ENCODE assay signal across 25 mouse cellular contexts in genomic region chr2:167425407-167425806, GRCm38 (mm10). TPM values are rescaled to one million over a fixed set of nuclear protein-coding genes. Genes with fewer than 3 reads are reported as not detected.
DNase-seq lines count a peak whose midpoint lies in the region; ATAC-seq and TF ChIP-seq lines count a peak whose summit lies in the region.
"Had no signal": no experiment of that assay in that cellular context is flagged by ENCODE, and none has a peak within 500 bp of the region (broad histone marks: within the 10 kb centered on the region; RNA-seq: fewer than 3 reads in every experiment).

No protein-coding gene starts in this region.

- peak; percentile 65 for DNase-seq in urinary bladder, postnatal 14 days (ENCODE audit: low spot score)
- no peak for DNase-seq in urinary bladder, postnatal 25 days (ENCODE audit: low spot score)
- DNase-seq in left cerebral cortex, adult 18-20 months (ENCODE audit: low spot score in 2 of 2) = no peak
- no peak for DNase-seq in right cerebral cortex, postnatal 4 days
- DNase-seq: adrenal gland, postnatal 25 days; cerebellum, adult 11-12 months; cerebellum, postnatal 10 days; forebrain, postnatal 0 days; heart, postnatal 14 days; kidney, adult 8-10 months; kidney, postnatal 4 days; lung, embryonic 14.5 days; thymus, adult 2 months; thymus, postnatal 36 days had no signal

- no peak for ATAC-seq in intestine, postnatal 0 days
- ATAC-seq in intestine, embryonic 15.5 days = no peak
- ATAC-seq: forebrain, postnatal 0 days; hindbrain, embryonic 16.5 days had no signal

- H3K4me3 ChIP-seq in intestine, postnatal 0 days (ENCODE audit: low read depth, low read length) = no peak overlapping the region
- no peak overlapping the region for H3K4me3 ChIP-seq in intestine, embryonic 15.5 days (replicated peaks)
- H3K4me3 ChIP-seq in small intestine, adult 2 months (ENCODE audit: low read depth, low read length) = no peak overlapping the region
- H3K4me3 ChIP-seq: forebrain, embryonic 12.5 days; hindbrain, embryonic 10.5 days; left cerebral cortex, adult 2 months; limb, embryonic 15.5 days; midbrain, embryonic 12.5 days; neural tube, embryonic 13.5 days had no signal

- H3K4me1 ChIP-seq in intestine, postnatal 0 days (replicated peaks; ENCODE audit: control insufficient read depth, insufficient read depth, low read length) = peaks cover 7% of the 10 kb centered on the region; the same call in 1 of the 2 replicates
- H3K4me1 ChIP-seq in intestine, embryonic 15.5 days (replicated peaks) = peaks cover 13% of the 10 kb centered on the region
- peaks cover 20% of the 10 kb centered on the region; the same call in 1 of the 2 replicates for H3K4me1 ChIP-seq in small intestine, adult 2 months (ENCODE audit: control insufficient read depth, insufficient read depth, insufficient read length, low read length)

- WGBS in intestine, postnatal 0 days = 67% methylated on average over 6 of the region's 6 CpGs
- WGBS in intestine, embryonic 15.5 days = 79% methylated on average over 6 of the region's 6 CpGs
- WGBS in small intestine, adult 2 months = 57% methylated on average over 6 of the region's 6 CpGs

- H3K27ac ChIP-seq in intestine, postnatal 0 days (ENCODE audit: low read depth, low read length) = 0 out of 2 replicates have a peak overlapping the region, but pooled peaks have one; percentile 5
- H3K27ac ChIP-seq in intestine, embryonic 15.5 days = no peak overlapping the region
- peak overlapping the region; percentile 32; the same call in 1 of the 2 replicates for H3K27ac ChIP-seq in small intestine, adult 2 months (ENCODE audit: insufficient read depth, low read depth, low read length)
- H3K27ac ChIP-seq: forebrain, embryonic 12.5 days; hindbrain, embryonic 10.5 days; kidney, postnatal 0 days; left cerebral cortex, adult 2 months; limb, embryonic 15.5 days; midbrain, embryonic 12.5 days; neural tube, embryonic 13.5 days had no signal

- no peak for TF ChIP-seq POLR2A in small intestine, adult 2 months (IDR thresholded peaks at IDR 0.05; ENCODE audit: low read depth, low read length)

- no peak overlapping the region for H3K9ac ChIP-seq in intestine, postnatal 0 days (ENCODE audit: low read depth, low read length)
- no peak overlapping the region for H3K9ac ChIP-seq in intestine, embryonic 15.5 days
- H3K9ac ChIP-seq: forebrain, embryonic 12.5 days; forebrain, postnatal 0 days; limb, embryonic 15.5 days; lung, embryonic 14.5 days; midbrain, embryonic 12.5 days; neural tube, embryonic 13.5 days had no signal

- no peaks in the 10 kb centered on the region for H3K9me3 ChIP-seq in intestine, postnatal 0 days (ENCODE audit: control insufficient read depth)
- H3K9me3 ChIP-seq in intestine, embryonic 15.5 days = no peaks in the 10 kb centered on the region
- H3K9me3 ChIP-seq: forebrain, embryonic 12.5 days; hindbrain, embryonic 10.5 days; limb, embryonic 15.5 days; midbrain, embryonic 12.5 days; neural tube, embryonic 13.5 days had no signal

- TF ChIP-seq CTCF in intestine, postnatal 0 days (IDR thresholded peaks at IDR 0.05; ENCODE audit: low read depth) = no peak
- no peak for TF ChIP-seq CTCF in small intestine, adult 2 months (IDR thresholded peaks at IDR 0.05; ENCODE audit: extremely low read depth, insufficient read length, insufficient replicate concordance, low read depth, low read length)

- H3K36me3 ChIP-seq in intestine, postnatal 0 days (ENCODE audit: control insufficient read depth, insufficient read depth) = peaks cover 50% of the 10 kb centered on the region
- H3K36me3 ChIP-seq in intestine, embryonic 15.5 days = peaks cover 29% of the 10 kb centered on the region
- H3K36me3 ChIP-seq in small intestine, adult 2 months (ENCODE audit: control insufficient read depth, insufficient read depth, low read length) = peaks cover 32% of the 10 kb centered on the region

- H3K4me2 ChIP-seq in intestine, postnatal 0 days (replicated peaks; ENCODE audit: low read depth) = no peak overlapping the region
- H3K4me2 ChIP-seq in intestine, embryonic 15.5 days (replicated peaks) = no peak overlapping the region
- H3K4me2 ChIP-seq: forebrain, embryonic 12.5 days; limb, embryonic 15.5 days; lung, embryonic 14.5 days; midbrain, embryonic 12.5 days; neural tube, embryonic 13.5 days had no signal

- no peaks in the 10 kb centered on the region for H3K27me3 ChIP-seq in intestine, postnatal 0 days (replicated peaks; ENCODE audit: control insufficient read depth, insufficient read depth, low read length)
- H3K27me3 ChIP-seq in intestine, embryonic 15.5 days (replicated peaks) = no peaks in the 10 kb centered on the region
- H3K27me3 ChIP-seq in small intestine, adult 2 months (ENCODE audit: control insufficient read depth, insufficient read depth, low read length) = no peaks in the 10 kb centered on the region
- H3K27me3 ChIP-seq: forebrain, embryonic 12.5 days; limb, embryonic 15.5 days; midbrain, embryonic 12.5 days; neural tube, embryonic 13.5 days had no signal

RNA-seq across cellular contexts. Expression of gene Slc9a8, which starts 3.9 kb away (rescaled TPM):
- polyA plus RNA-seq in intestine, postnatal 0 days (2015; fragmentation: Nextera tagmentation; extraction: Ambion mirVana) = 14.9 and 15.7 TPM in 2 replicates
- polyA plus RNA-seq in intestine, embryonic 15.5 days (2015; fragmentation: Nextera tagmentation; extraction: Ambion mirVana) = 19.9 and 21.7 TPM in 2 replicates
- polyA plus RNA-seq in small intestine, adult 2 months (2012; rRNA removed) = 19.8 and 34.8 TPM in 2 replicates
- total RNA-seq in left cerebral cortex, adult 18-20 months (2021) = 10 to 100 TPM; 26.2 to 32.4 TPM
